Mouse (Mus musculus) cerebellum, postnatal 36 days (tissue): ENCODE results near the gene Pramel1.
A peak's percentile ranks its signal among the peaks of the same experiment; 100 is the strongest.
"Not testable (repeated sequence)": the region's sequence is repeated elsewhere in the genome, so short reads cannot be mapped to it uniquely, and the experiment has no call there.

Experiments used
- DNase-seq, 2 experiments: peaks; one replicate each; pipeline ENCODE4 v3.0.0; 2021 to 2022; ENCODE audit warnings: mixed read lengths in 2 of 2

Gene Pramel1

GRCm38 (mm10) chr4:143394181-143394580 lies at the start of gene Pramel1:
Pramel1 (plus strand) TSS chr4:143394428.
- no peak for DNase-seq

- not testable (repeated sequence) for DNase-seq
Observed at GRCm38 (mm10) chr4:143345491-143345890, 48.7 kb upstream of the Pramel1 start.

GRCm38 (mm10) chr4:143348678-143349077 lies 45.5 kb upstream of the Pramel1 start:
- DNase-seq: peak in 1 of 2 experiments; percentile 16

- DNase-seq: peak; percentile 77 to 81
Observed at GRCm38 (mm10) chr4:143349484-143349906, 44.7 kb upstream of the Pramel1 start, which contains the start of gene Lrrc38. Lrrc38 (plus strand) TSS chr4:143349757.

- DNase-seq: peak; percentile 51 to 56
Observed at GRCm38 (mm10) chr4:143350047-143351015, 43.9 kb upstream of the Pramel1 start.

- DNase-seq: no peak
Observed at GRCm38 (mm10) chr4:143352301-143352700, 41.9 kb upstream of the Pramel1 start.

GRCm38 (mm10) chr4:143361520-143361919 lies 32.7 kb upstream of the Pramel1 start:
- DNase-seq: peak in 1 of 2 experiments; percentile 33

GRCm38 (mm10) chr4:143366415-143367041 lies 27.7 kb upstream of the Pramel1 start:
- DNase-seq: no peak

GRCm38 (mm10) chr4:143379480-143379879 lies 14.7 kb upstream of the Pramel1 start:
- no peak for DNase-seq

- no peak for DNase-seq
Observed at GRCm38 (mm10) chr4:143379931-143380715, 14.1 kb upstream of the Pramel1 start.

- DNase-seq: peak; percentile 51 to 56
Observed at GRCm38 (mm10) chr4:143380716-143381004, 13.6 kb upstream of the Pramel1 start.

- peak; percentile 20 to 33 for DNase-seq
Observed at GRCm38 (mm10) chr4:143382163-143382562, 12.1 kb upstream of the Pramel1 start.

- no peak for DNase-seq
Observed at GRCm38 (mm10) chr4:143383646-143384045, 10.6 kb upstream of the Pramel1 start.

GRCm38 (mm10) chr4:143388955-143389702 lies 5.1 kb upstream of the Pramel1 start:
- no peak for DNase-seq

GRCm38 (mm10) chr4:143411566-143412218 lies 17.5 kb downstream of the Pramel1 start:
- peak; percentile 9 for DNase-seq

- peak; percentile 89 to 93 for DNase-seq
Observed at GRCm38 (mm10) chr4:143412219-143413092, 18.2 kb downstream of the Pramel1 start, which contains the start of gene Pramef8. Pramef8 (plus strand) TSS chr4:143412426.

- no peak for DNase-seq
Observed at GRCm38 (mm10) chr4:143413621-143414020, 19.4 kb downstream of the Pramel1 start.

GRCm38 (mm10) chr4:143414121-143414520 lies 19.9 kb downstream of the Pramel1 start:
- no peak for DNase-seq

- DNase-seq: not testable (repeated sequence)
Observed at GRCm38 (mm10) chr4:143426770-143427169, 32.5 kb downstream of the Pramel1 start.
